Mouse (Mus musculus) heart, embryonic 15.5 days (tissue): Measurements from ENCODE around the gene Rrm2. TPM values are rescaled to one million over a fixed set of nuclear protein-coding genes. Genes with fewer than 3 reads are reported as not detected.
A peak's percentile ranks its signal among the peaks of the same experiment; 100 is the strongest.
"Not testable (repeated sequence)": the region's sequence is repeated elsewhere in the genome, so short reads cannot be mapped to it uniquely, and the experiment has no call there.

ENCODE experiments used
- ATAC-seq: fragments of 200-750 bp; cut with Nextera tagmentation; replicated peaks from 2 replicates; pipeline ENCODE4 v1.8.0; 2017; ENCODE audit warnings: low read depth, moderate TSS enrichment; ENCODE audit not compliant: insufficient number of reproducible peaks, insufficient read depth, low FRiP score
- H3K27ac ChIP-seq: fragments of 300-500 bp; sonication (generic); 2 replicates; pipeline ENCODE4 v1.5.1; 2015; ENCODE audit warnings: mild to moderate bottlenecking, inconsistent platforms
- H3K27me3 ChIP-seq: fragments of 300-500 bp; sonication (generic); 2 replicates; pipeline ENCODE4 v1.6.1; 2015; ENCODE audit warnings: inconsistent platforms
- H3K36me3 ChIP-seq: fragments of 300-500 bp; sonication (generic); 2 replicates; pipeline ENCODE4 v1.6.1; 2015; ENCODE audit warnings: mild to moderate bottlenecking, inconsistent platforms
- H3K4me1 ChIP-seq: fragments of 300-500 bp; sonication (generic); replicated peaks from 2 replicates; pipeline ENCODE4 v1.6.1; 2015; ENCODE audit warnings: inconsistent platforms
- H3K4me2 ChIP-seq: fragments of 300-500 bp; sonication (generic); 2 replicates; pipeline ENCODE4 v1.6.1; 2015; ENCODE audit warnings: inconsistent platforms, mild to moderate bottlenecking, moderate library complexity
- H3K4me3 ChIP-seq: fragments of 300-500 bp; sonication (generic); 2 replicates; pipeline ENCODE4 v1.5.1; 2015; ENCODE audit warnings: mild to moderate bottlenecking, inconsistent platforms
- H3K9ac ChIP-seq: fragments of 300-500 bp; sonication (generic); 2 replicates; pipeline ENCODE4 v1.6.1; 2015; ENCODE audit warnings: mild to moderate bottlenecking, inconsistent platforms
- H3K9me3 ChIP-seq: fragments of 300-500 bp; sonication (generic); replicated peaks from 2 replicates; pipeline ENCODE4 v1.6.1; 2016; ENCODE audit warnings: inconsistent platforms
- WGBS: fragments of 180-500 bp; shearing (Covaris S2); methylation state at CpG from one replicate; pipeline ENCODE4 v1.1.7; 2015; ENCODE audit warnings: mixed read lengths; 5-methylcytosine and 5-hydroxymethylcytosine counted together
- polyA plus RNA-seq: library from polyadenylated mRNA; unstranded; fragments of >200 nt; fragmentation: Nextera tagmentation; extraction: Ambion mirVana; gene quantifications from 2 replicates; pipeline ENCODE4 v1.2.1, GENCODE M21; 2015

Gene Rrm2
- polyA plus RNA-seq, 1 experiment from 2014 or later = 223 TPM

DNA sequence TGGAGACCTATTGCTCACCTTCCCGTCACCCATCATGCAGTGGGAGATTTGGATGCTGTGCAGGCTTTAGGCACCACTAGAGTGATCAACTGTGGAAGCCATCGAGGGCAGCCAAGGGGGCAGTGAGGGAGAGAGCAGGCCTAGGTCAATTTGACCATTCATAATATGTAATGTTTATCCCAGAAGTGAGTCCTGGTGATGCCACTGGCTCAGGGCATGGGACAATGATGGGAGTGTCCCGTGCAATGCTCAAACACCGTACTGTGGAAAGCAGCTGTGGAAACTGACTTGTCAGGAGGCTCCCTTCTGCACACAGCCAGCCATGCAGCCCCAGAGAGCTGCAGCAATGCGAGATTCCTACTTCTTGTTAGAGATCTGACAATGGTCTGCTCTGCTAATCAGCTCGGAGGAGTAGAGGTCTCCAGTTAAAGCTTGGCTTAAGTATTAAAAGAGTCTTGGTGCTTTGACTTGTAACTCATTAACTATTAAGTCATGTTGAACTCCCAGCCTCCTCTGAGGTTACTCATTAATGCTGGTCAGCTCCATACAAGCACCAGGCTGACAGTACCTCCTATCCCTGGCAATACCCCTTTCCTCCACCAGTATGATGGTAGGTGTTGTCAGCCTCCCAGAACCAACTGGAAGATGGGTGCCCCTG, 21.9 kb upstream of the Rrm2 start:
- no peaks in the 10 kb centered on the region for H3K36me3 ChIP-seq

GRCm38 (mm10) chr12:24686696-24687346, 21.2 kb upstream of the Rrm2 start:
- Histone ChIP-seq H3K27me3 (peaks cover 12% of the 10 kb centered on the region; the same call in 1 of the 2 replicates), H3K27ac (no peak overlapping the region), H3K9ac (no peak overlapping the region), H3K4me1 (peaks cover 11% of the 10 kb centered on the region), H3K4me3 (no peak overlapping the region), H3K9me3 (no peaks in the 10 kb centered on the region), H3K4me2 (no peak overlapping the region), H3K36me3 (no peaks in the 10 kb centered on the region)
- no peak for ATAC-seq
- 66% methylated on average over 11 of the region's 11 CpGs for WGBS

More for the DNA sequence above, 21.9 kb upstream of the Rrm2 start:
- Histone ChIP-seq H3K9ac (no peak overlapping the region), H3K4me1 (peaks cover 18% of the 10 kb centered on the region), H3K9me3 (no peaks in the 10 kb centered on the region), H3K4me2 (no peak overlapping the region), H3K4me3 (no peak overlapping the region), H3K27me3 (peaks cover 19% of the 10 kb centered on the region), H3K27ac (no peak overlapping the region)
- no peak for ATAC-seq
- WGBS = 60% methylated on average over 6 of the region's 6 CpGs

GRCm38 (mm10) chr12:24690351-24690750, 17.7 kb upstream of the Rrm2 start:
- no peak for ATAC-seq
- Histone ChIP-seq H3K27me3 (peaks cover 5% of the 10 kb centered on the region; the same call in 1 of the 2 replicates), H3K9me3 (no peaks in the 10 kb centered on the region), H3K4me1 (no peaks in the 10 kb centered on the region), H3K9ac (no peak overlapping the region), H3K4me2 (no peak overlapping the region), H3K27ac (no peak overlapping the region), H3K36me3 (no peaks in the 10 kb centered on the region), H3K4me3 (no peak overlapping the region)
- WGBS = 69% methylated on average over 3 of the region's 3 CpGs

DNA sequence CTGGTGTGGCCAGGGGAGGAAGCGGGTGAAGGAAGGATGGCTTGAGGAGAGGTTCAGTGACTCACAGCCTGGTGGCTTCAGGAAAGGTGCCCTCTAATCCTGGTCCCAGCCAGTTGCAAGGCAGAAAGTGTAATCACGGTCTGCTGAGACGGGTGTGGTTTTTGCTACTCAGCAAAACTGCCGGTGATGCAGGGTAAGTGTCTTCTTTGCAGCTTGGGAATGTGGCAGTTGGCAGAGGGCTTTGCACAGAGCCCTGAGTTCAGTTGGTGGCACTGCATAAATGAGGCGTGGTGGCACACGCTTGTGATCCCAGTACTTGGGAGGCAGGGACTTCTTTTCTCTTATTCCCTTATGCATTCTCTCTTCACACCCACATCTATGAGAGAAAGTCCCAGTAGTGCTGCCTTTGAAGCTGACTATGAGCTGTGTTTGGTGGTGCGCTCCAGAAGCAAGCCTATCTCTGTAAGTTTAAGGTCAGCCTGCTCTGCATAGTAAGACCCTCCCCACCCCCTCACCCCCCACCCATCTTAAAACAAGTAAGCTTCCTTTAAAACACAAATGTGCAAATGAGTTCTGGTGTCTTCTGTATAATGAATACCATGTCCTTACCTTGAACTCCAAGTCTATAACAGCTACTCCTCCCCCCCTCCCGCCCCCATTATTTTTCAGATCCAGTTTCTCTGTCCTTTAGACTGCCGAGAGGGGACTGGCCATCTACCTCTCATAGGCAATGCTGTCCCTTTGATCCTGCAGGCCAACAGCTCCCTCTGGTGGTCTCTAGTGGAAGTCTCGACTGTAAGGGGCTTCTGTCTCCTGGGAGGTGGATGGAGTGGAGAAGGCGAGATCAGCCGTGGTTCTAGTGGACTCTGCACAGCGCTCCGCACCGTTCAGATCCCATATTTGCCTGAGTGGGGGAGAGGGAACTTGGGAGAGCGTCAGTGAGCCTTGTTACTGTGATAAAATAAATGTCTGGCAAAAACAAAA, 11.2 kb upstream of the Rrm2 start:
- WGBS = 38% methylated on average over 16 of the region's 16 CpGs
- Histone ChIP-seq H3K9ac (no peak overlapping the region), H3K4me1 (no peaks in the 10 kb centered on the region), H3K4me3 (no peak overlapping the region), H3K36me3 (no peaks in the 10 kb centered on the region), H3K27ac (no peak overlapping the region), H3K9me3 (no peaks in the 10 kb centered on the region), H3K4me2 (no peak overlapping the region), H3K27me3 (no peaks in the 10 kb centered on the region; the same call in 1 of the 2 replicates)
- ATAC-seq = peak; percentile 72

DNA sequence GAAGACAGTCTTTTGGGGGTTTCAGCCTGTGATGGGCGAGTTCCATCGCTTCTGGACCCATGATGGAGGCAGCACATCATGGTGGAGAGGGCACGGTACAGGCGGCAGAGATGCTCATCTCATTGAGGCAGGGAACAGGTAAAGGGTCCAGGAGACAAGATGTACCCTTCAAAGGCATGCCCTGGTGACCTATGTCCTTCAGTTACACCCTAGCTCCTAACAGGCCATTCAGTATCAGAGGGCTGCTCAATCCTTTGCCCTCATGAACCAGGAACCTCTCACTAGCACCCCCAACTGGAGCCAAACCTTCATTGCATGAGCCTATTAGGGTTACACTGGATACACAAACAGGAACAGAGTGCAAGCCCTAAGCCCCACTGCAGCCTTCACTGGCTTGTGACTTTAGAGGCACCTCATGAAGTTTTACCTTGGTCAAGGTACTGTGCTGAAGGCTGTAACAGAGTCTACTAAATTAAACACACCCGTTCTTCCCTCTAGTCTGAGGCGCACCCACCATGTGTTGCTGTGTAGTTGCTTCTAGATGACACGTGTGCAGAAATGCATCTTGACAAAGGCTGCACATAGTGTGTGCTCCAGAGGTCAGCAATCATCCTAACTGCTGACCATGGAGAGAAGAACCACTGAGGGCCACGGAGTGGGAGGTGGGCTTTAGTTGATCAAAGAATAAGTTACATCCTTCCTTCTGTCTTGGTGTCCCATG, 10.4 kb upstream of the Rrm2 start:
- Histone ChIP-seq H3K9me3 (no peaks in the 10 kb centered on the region), H3K9ac (no peak overlapping the region), H3K27me3 (no peaks in the 10 kb centered on the region; the same call in 1 of the 2 replicates), H3K4me1 (peaks cover 2% of the 10 kb centered on the region), H3K36me3 (no peaks in the 10 kb centered on the region), H3K4me3 (no peak overlapping the region), H3K4me2 (no peak overlapping the region), H3K27ac (no peak overlapping the region)
- no peak for ATAC-seq
- 57% methylated on average over 8 of the region's 8 CpGs for WGBS

- no peak overlapping the region for H3K4me3 ChIP-seq
Observed at GRCm38 (mm10) chr12:24698514-24698913, 9.5 kb upstream of the Rrm2 start.

GRCm38 (mm10) chr12:24699578-24699977, 8.5 kb upstream of the Rrm2 start:
- Histone ChIP-seq H3K9me3 (no peaks in the 10 kb centered on the region), H3K4me1 (peaks cover 10% of the 10 kb centered on the region), H3K9ac (no peak overlapping the region), H3K36me3 (no peaks in the 10 kb centered on the region), H3K4me3 (no peak overlapping the region), H3K4me2 (no peak overlapping the region), H3K27me3 (no peaks in the 10 kb centered on the region; the same call in 1 of the 2 replicates), H3K27ac (no peak overlapping the region)
- WGBS = 56% methylated on average over 10 of the region's 10 CpGs
- ATAC-seq = no peak

More at GRCm38 (mm10) chr12:24698514-24698913, 9.5 kb upstream of the Rrm2 start:
- Histone ChIP-seq H3K27ac (no peak overlapping the region), H3K36me3 (no peaks in the 10 kb centered on the region), H3K9me3 (no peaks in the 10 kb centered on the region), H3K27me3 (no peaks in the 10 kb centered on the region; the same call in 1 of the 2 replicates), H3K4me2 (no peak overlapping the region), H3K9ac (no peak overlapping the region), H3K4me1 (peaks cover 10% of the 10 kb centered on the region)
- no peak for ATAC-seq
- WGBS = 52% methylated on average over 3 of the region's 3 CpGs

DNA sequence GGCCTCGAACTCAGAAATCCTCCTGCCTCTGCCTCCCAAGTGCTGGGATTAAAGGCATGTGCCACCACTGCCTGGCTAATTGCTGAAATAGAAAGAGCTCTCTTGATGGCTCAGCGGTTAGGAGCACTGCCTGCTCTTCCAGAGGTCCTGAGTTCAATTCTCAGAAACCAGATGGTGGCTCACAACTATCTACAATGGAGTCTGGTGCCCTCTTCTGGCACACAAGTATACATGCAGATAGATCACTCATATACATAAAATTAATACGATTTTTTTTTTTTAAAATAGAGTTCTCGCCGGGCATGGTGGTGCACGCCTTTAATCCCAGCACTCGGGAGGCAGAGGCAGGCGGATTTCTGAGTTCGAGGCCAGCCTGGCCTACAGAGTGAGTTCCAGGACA, 6.4 kb upstream of the Rrm2 start:
- H3K27me3 ChIP-seq, H3K36me3 ChIP-seq, H3K9me3 ChIP-seq, H3K4me3 ChIP-seq, H3K9ac ChIP-seq, H3K4me2 ChIP-seq, ATAC-seq, H3K27ac ChIP-seq: not testable (repeated sequence)
- peaks cover 12% of the 10 kb centered on the region for H3K4me1 ChIP-seq
- 85% methylated on average over 9 of the region's 9 CpGs for WGBS

DNA sequence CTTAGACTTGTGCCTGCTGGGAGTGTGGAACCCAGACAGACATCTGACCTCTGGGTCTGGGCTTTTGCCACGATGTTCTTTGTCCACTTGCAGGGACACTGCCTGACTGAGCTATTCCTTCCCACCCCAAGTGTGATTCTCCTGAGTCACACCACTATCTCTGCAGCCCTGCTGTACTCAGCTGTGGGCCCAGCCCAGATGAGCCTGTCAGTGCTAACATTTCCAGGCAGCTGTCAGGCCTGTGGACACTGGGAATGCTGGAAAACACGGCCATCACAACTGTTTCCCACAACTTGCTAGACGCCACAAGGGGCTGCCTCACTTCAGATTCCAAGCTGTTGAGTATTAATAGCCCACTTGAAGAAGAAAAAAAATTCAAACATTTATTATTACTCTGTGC, 5.0 kb upstream of the Rrm2 start:
- WGBS = 37% methylated on average over 3 of the region's 3 CpGs
- H3K9ac ChIP-seq = 0 out of 2 replicates have a peak overlapping the region, but pooled peaks have one; percentile 5
- H3K4me3 ChIP-seq = no peak overlapping the region
- no peak for ATAC-seq
- H3K36me3 ChIP-seq = no peaks in the 10 kb centered on the region
- H3K4me2 ChIP-seq = no peak overlapping the region
- H3K27me3 ChIP-seq = no peaks in the 10 kb centered on the region; the same call in 1 of the 2 replicates
- peaks cover 24% of the 10 kb centered on the region for H3K4me1 ChIP-seq
- peak overlapping the region; percentile 41; the same call in 1 of the 2 replicates for H3K27ac ChIP-seq
- no peaks in the 10 kb centered on the region for H3K9me3 ChIP-seq

DNA sequence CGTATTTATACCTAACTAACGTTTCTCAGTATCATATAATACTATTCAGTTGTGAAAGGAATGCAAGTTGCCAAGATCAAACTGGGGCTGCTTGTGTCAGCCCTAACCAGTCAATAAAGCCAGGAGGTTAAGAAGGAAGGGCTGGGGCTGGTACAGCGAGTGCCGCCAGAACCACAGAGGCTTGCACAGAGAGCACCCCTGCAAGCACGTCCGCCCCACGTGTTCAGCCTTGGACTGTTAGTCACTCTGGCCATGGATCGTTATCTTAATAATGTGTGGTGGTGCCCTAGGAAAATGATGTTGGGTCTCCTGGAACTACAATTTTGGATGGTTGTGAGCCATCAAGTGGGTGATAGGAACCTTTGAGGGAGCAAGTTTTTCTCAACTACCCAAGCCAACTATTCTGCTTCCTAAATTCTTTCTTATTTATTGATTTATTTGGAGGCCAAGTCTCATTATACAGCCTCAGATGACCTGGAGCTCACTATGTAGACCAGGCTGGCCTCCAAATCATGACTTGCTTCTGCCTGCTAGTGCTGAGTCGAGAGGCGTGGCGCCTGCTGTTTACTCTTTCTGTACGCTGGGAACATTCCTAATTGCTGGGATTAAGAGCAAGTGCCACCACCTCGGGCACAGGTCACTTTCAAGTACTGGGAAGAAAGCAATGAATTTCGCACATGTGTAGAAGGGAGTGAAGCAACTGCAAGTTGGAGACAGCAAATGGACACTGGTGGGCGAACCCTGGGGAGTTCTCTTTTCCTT, 2.4 kb upstream of the Rrm2 start:
- 90% methylated on average over 15 of the region's 15 CpGs for WGBS
- ATAC-seq = no peak
- no peaks in the 10 kb centered on the region for H3K9me3 ChIP-seq
- H3K4me3 ChIP-seq = no peak overlapping the region
- no peak overlapping the region for H3K9ac ChIP-seq
- peaks cover 41% of the 10 kb centered on the region for H3K4me1 ChIP-seq
- no peak overlapping the region for H3K27ac ChIP-seq
- H3K36me3 ChIP-seq = no peaks in the 10 kb centered on the region
- no peak overlapping the region for H3K4me2 ChIP-seq
- no peaks in the 10 kb centered on the region for H3K27me3 ChIP-seq
